Mouse (Mus musculus) megakaryocyte-erythroid progenitor cell, adult 5-6 weeks (primary cell): Measurements from ENCODE around the gene Ckmt2. TPM values are rescaled to one million over a fixed set of nuclear protein-coding genes. Genes with fewer than 3 reads are reported as not detected.

Experiments
- ATAC-seq: replicated peaks from 2 replicates; pipeline ENCODE4 v1.8.0; 2016; ENCODE audit warnings: mild to moderate bottlenecking, inconsistent platforms; ENCODE audit not compliant: severe bottlenecking, poor library complexity, low FRiP score, low TSS enrichment
- total RNA-seq, 2 experiments: library from RNA; stranded (forward) in 1 of 2; stranded (reverse) in 1 of 2; fragments of 200-1000, 215-1000 nt in 1 of 2; fragments of >200 nt in 1 of 2; fragmentation: Nextera tagmentation in 1 of 2; gene quantifications; 2 replicates each; pipeline ENCODE4 v1.2.3; 2014 to 2017

Ckmt2 gene
- total RNA-seq (2014; fragmentation: Nextera tagmentation): not detected in 2 replicates
- not detected in 2 replicates for total RNA-seq (2017)

DNA sequence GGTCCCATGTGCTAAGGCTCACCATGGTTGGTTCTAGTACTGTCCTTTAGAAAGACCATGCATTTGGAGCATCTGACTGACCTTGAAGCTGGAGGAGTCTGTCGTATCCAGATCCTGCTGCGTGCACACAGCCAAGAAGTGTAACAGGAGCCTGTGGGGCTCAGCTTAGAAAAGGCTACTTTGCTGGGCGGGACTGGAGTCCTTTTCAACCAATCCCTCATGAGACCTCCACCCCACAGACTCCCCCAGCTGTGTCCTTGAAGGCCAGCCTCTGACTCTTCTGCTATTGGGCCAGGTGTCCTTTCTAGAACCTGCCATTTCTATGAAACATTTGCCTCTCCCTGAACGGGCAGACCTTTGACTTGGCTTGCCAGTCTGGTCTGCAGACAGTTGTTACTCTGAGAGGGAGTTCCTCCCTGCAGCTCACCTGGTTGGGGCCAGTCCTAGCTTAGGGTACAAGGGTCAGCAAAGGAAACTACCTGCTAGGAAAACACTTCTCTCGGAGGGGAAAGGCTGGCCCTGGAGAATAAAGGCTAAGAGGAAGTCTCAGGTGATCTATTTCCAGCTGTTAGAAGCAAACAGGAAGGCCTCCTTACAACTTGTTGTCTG lies at the start of gene Ckmt2:
Ckmt2 (minus strand) TSS at position 145 of the 609 bp plus-strand sequence.
- ATAC-seq: no peak

DNA sequence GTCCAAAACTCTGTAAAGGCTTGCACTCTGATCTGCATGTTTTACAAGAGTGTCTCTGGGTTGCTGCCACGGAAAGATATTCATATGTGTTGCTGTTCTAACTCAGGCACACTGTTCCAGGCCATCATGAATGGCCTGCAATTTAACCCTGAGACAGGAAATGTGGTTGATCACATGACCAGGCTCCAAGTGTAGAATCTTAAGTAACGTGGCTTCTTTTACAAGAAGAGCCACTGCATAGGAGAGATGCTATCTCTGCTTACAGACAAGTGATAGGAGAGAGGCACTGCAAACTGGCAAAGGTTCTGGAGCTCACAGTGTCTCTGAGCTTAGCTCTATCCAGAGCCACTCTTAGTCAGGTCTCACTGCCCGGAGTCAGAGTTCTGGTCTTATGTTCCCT lies 44.3 kb upstream of the Ckmt2 start:
- ATAC-seq: no peak

DNA sequence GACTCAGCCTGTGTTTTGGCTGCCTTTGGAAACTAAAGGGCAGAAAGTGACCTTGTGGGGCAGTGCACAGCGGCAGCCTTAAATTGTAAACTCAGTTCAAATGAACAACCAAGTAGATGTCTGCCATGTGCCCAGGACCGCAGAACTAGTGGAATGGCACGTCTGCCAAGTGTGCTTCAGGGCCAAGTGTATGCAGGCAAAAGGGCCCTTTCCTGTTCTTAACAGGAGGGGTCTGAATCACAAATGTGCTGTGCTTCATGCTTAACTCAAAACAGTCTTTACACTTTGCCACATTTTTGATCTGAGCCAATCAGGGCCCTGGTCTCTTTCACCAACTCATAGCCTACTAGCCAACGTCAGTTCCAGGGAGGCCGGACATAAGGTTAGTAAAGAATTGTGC lies 42.1 kb upstream of the Ckmt2 start:
- ATAC-seq: no peak

DNA sequence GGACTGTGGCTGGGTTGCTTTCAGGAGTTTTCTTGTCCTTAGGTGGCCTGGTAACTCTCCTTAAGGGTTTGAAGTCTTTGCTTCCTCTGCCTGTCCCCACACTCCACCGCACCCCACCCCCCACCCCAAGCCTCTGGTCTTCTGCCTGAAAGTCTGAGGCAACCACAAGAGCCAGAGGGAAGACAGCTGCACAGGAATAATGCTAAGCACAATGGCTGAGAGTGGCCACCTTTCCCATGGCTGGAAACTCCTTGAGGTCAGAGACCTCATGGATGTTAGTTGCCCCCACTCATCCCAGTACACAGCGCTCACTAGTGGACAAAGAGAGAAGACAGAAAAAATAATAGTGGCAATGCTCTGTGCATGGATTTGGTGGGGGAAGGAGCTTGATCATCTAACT lies 41.1 kb upstream of the Ckmt2 start:
- no peak for ATAC-seq

DNA sequence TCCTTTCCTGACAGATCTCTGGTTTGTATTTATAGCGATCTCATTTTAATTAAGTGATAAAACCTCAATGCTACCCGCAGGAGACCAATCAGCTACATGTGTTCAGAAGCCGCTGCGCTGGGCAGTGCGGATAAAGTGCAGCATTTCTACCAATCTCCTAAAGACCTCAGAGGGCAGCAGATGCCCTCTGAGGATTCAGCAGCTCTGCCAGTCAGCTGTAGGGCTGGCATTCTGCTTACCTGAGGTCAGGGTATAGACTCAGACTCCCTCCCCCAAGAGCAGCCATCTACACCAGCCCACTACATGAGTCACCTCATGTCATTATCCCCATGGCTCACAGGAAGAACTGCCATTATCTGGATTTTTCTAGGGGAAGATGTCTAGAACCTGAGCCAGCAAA lies 39.6 kb upstream of the Ckmt2 start:
- ATAC-seq: no peak

DNA sequence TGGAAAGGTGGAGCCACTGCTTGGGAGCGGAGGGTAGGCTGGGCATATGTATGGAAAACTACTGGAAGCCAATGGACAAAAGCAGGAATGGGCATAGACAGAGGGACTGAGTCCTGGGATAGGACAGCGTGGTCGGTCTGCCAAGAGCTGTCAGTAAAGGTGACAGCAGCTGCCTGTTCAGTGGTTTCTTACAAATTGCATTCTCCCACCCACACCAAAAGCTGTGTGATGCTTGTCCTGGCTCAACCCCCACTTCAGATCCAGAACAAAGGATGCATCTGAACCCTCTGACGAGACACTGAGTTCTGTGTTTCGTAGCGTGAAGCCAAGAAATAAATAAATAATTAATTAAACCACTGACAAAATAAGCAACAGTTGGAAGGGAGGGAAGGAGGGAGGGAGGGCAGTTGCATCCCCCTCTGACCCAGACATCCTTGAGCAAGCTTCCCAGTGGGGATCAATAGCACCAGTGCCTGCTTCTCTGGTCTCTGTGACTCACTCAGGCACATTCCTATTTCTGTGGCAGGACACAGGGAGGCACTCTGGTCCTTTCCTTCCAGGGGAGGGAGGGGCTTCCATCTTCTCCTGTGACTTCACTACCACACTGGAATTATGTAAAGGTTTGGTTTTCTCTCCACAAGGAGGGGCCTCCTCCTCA lies 39.0 kb upstream of the Ckmt2 start:
- ATAC-seq: no peak

DNA sequence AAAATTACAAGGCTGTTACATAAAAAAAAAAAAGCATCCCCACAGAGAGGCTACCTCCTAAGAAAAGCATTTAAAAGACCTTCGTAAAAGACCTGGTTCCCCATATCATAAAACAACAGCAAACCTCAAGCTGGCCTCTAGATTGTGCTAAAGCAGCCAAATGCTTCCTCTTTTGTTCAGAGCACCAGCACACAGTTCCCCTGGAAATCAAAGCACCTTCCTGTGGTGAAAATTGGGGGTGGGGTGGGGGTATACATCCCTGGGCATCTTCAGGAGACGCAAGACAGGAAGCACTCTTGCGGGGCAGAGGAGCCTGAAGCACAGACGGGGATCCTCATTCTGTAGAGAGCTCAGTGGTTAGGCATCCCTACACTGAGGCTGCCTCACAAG lies 38.5 kb upstream of the Ckmt2 start:
- ATAC-seq: no peak

DNA sequence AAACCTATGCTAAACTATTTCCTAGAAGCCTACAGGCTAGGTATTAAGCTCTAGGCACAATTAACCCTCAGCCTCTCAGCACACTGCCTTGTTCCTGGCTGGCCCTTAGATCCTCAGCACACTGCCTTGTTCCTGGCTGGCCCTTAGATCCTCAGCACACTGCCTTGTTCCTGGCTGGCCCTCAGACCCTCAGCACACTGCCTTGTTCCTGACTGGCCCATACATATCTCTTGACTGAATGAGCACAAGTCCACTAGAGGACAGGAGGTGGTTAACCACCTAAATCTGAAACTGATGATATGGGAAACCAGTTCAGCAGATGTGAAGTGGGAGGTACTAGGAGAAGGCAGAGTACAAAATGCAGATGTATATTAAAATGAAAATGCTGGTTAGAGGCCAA lies 35.0 kb upstream of the Ckmt2 start:
- ATAC-seq: no peak

DNA sequence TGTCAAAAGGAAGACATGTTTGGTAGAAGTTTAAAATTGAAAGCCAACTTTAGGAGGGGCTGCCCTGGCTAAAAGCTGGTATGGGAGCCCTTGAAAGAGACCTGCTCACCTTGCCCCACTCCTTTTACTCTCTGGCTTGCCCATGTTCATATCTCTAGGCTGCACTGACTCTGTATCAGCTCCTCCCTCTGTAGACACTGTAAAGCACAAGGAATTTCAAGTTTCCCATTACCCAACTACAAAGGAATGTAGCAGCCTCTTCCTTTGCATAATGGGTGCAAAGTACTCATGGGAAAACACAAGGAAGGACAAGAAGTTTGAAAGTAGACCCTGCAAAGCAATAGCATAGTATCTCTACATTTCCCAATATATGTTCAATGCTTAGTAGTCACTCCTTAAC lies 34.5 kb upstream of the Ckmt2 start:
- no peak for ATAC-seq

DNA sequence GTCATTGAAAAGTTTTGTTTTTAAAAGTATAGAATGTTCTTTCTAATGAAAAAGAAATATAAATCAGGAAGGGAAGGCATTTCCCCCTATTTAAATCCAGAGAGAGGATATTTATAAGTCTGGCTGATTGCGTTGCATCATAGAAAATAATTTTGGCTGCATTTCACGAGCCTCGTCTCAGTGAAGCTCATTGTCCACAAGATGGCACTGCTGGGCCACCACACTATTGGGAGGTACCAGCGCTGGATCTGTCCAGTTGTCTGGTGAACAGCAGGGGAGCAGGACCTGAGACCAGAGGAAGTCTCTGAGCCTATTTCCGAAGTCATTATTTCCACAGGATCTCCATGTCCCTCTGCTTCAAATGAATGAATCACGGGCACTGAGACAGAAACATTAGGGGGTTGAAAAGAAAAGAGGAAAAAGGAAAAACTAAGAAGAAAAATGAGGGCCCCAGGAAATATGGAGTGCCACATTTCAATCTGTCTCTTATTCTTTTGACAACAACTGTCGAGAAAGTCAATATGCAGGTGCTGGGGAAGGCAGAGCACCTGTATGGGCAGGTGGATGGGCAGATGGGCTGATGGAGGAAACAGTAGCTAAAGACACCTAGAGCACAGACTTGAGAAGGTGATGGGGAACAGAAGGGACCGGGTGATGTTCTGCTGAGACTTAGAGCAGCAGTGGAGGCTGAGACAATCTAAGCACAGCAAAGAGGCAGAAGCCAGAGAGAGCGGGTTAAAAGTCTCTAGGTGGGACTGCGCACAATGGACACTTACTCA lies 31.7 kb upstream of the Ckmt2 start:
- peak; percentile 93 for ATAC-seq

DNA sequence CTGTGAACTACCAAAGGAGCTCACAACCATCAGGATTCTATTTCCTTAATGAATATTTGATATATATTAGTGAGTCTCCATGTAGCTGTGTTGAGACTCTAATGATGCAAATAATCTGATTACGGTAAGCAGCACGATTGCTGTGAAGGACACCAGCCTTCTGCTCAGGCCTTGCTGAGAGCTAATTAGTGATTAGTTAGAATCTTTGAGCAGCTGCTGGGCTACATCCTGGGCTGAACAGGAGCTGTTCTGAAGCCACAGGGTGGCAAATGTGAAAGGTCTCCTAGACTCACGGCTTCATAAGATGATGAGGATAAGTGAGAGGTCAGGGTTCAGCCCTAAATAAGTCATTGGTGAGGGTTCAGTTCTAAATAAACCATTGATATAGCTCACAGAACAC lies 29.7 kb upstream of the Ckmt2 start:
- no peak for ATAC-seq

DNA sequence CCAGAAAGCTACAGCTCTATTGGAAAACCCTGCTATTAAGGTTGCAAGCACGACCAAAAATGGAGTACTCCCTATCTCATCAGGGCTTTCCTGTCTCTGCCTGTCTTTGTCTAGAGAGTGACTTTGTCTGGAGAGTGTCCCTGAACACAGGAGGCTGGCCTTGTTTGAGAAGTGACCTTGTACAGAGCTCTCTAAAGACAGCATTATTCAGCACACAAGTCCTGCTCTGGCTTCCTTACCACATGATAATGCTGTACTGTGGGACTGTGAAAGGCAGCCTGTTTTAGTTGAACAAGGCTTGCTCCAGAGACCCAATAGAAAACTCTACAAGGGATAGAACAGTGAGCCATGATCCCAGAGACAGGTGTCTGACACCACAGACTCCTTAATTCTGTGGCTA lies 19.8 kb upstream of the Ckmt2 start:
- no peak for ATAC-seq

DNA sequence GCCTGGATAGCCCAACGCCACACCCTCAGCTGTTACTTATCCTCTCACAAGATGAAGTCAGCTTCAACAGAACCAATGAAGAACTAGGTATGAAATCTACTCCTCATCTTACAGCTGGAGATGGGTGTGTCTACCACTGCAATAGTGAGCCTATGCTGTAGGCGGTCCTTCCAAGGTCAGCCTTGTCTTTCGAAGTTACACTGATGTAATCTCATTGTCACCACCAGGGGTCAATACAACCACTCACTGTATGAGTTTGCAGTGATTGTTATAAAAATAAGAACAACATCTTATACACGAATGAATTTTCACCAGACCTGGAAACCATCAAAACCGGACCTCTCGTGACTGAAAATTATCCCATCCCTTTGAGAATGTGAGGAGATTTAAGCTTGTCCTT lies 16.4 kb upstream of the Ckmt2 start:
- peak; percentile 86 for ATAC-seq

DNA sequence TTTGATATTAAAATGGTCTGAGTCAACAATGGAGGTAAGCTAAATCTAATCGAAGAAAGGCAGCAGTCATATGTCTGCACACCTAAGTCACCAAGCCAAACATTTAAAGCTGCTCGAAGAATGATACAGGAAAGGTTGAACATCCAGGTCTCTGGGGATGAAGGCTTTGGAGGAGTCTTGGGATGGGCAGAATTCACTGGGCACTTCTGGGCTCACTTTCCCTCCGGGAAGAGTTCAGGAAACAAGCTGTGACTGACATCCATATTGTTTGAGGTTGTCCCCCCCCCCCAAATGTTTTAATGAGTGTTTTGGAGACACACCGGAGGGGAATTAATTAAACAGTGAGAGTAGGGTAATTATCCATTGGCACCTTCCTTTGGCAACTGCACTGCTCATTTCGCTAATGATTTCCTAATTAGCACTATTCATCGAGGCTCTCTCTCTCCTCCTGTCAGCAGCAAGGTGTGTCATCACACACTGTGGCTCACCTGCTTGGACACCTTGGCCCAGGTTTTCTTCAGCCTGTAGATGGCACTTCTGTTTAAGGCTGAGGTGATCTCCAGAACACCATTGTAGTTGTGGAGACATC lies 13.4 kb upstream of the Ckmt2 start:
- ATAC-seq: no peak

DNA sequence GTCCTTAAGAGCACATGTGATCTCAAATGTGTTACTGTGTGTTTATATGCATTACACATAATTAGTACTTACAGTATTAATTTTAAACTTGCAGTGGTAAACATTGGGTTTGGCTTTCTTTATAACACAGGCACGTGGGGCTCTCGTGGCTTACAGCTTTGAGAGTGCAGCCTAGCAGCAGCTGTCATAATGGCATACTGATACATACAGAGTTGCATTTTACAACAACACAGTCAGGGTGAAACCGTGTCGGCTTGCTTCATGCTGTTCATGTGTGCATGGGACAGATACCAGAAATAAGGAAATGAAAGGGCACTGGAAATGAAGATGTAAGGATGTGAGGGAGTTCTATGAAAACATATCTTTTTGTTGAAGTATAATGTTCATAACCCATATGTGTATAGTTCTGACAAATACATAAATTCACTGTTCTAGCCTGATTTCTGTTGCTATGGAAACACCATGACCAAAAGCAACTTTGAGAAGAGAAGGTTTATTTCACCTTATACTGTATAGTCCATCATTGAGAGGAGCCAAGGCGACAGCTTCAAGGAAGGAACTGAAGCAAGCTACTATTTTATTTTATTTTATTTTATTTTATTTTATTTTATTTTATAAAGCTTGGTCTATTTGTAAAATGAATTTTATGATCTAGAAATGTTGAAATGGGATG lies 8.2 kb upstream of the Ckmt2 start:
- ATAC-seq: no peak

DNA sequence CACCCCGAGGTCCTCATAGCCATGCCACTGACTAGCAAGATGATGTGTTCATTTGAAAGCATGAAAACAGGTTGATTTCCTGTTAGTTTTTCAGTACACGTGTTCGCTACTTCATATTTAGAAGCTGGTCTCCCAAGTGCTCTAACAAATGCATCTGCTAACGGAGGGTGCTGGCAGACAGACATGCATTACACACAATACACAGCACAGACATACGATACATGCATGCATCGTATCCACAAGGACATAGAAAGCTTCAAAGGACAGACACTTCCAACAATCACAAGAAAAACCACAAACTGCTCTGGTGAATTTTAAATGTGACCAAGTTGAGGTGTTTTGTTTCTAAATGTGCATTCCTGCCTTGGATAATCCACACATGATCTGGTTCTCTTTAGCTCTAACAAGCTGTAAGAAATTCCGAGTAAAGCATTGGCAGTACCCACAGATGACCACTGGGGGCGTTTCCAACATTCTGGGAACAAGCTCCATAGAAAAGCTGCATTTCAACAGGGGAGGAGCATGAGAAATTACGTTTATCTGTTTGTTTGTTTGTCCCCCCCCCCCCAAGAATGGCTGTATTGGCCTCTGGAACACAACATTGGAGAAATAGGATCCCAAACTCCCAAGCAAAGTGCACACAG lies 5.3 kb upstream of the Ckmt2 start:
- peak; percentile 80 for ATAC-seq

DNA sequence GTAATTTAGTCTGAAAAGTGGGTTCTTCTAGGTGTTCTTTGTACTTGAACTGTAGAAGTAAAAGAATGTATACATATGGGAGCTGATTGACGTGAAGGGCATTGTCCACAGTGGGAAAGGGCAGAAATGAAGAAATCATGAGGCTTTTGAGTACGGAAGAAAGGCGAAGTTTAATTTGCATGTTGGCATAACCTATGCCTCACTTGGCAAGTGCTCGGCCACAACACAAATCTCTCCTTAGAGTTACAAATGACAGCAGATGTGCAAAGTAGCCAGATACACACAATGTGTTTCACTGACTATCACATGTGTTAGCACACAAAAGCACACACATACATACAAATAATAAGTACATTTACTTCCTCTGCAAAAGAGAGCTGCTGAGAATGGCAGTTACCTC lies 3.6 kb upstream of the Ckmt2 start:
- ATAC-seq: no peak

DNA sequence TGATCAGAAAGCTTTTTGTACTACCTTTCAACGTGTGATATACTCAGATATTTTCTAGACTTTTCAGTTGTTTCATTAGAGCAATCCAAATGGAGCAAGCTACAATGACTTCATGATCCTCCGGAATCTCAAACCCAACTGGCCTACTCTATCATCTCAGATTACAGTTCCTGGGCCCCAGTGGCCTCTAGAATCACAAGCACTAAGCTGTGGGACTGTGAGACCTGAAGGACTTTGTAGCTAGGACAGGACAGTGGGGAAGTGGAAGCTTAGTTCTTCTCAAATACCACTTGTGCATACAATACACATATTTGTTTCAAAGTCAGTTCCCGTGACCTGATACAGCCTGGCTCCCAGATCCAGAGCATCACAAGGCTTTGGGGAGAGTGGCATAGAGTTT lies 1.3 kb upstream of the Ckmt2 start:
- no peak for ATAC-seq

DNA sequence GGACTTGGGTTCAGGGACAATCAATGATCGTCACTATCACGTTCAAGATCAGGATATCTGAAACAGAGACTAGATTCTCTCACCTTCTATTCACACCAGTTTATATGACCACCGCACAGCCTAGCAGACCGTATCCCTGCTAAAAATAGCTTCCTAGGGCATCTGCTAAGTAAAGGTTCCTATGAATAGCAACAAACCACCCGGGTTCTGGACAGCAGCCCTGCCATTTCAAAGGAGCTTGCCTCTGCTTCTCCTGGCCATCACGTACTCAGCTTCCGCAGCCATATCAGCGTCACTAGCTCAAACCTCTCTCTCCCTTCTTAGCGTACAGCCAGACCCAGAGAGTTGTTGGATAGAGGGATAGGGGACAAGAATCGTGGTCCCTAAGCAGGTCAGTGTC lies 665 bp upstream of the Ckmt2 start:
- no peak for ATAC-seq

DNA sequence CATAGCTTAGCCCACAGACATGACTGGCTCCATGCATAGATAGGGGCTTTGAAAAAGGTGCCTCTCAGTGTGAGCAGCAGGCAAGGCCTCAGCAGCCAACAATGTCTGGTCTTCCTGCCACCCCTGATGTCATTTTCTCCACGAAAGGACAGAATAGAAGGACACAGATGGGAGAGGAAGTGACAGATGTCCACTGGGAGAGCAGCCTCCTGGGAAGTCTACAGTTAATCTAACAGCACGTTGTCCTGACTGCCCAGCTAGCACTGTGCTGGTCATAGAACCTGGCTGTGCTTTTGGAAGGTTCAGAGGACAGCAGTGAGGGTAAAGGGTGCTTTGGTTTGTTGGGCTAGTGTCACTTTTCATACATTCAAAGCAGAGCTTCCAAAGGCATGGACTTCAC lies 1.1 kb downstream of the Ckmt2 start:
- no peak for ATAC-seq
